Mouse (Mus musculus) intestine, embryonic 14.5 days (tissue): Measurements from ENCODE around the gene Slc29a1. TPM values are rescaled to one million over a fixed set of nuclear protein-coding genes. Genes with fewer than 3 reads are reported as not detected.

Experiments used
- ATAC-seq: fragments of 200-750 bp; cut with Nextera tagmentation; replicated peaks from 2 replicates; pipeline ENCODE4 v1.8.0; 2017; ENCODE audit warnings: low read depth, moderate number of reproducible peaks, moderate TSS enrichment, moderate library complexity; ENCODE audit not compliant: low FRiP score, low TSS enrichment
- DNase-seq: peaks from one replicate; pipeline ENCODE4 v3.0.0-alpha.2; 2018; ENCODE audit warnings: low spot score
- H3K27ac ChIP-seq: fragments of 300-500 bp; sonication (generic); 2 replicates; pipeline ENCODE4 v1.5.1; 2014; ENCODE audit warnings: low read depth, mild to moderate bottlenecking, control low read depth
- H3K27me3 ChIP-seq: fragments of 300-500 bp; sonication (generic); replicated peaks from 2 replicates; pipeline ENCODE4 v1.6.1; 2014; ENCODE audit warnings: low read length, control low read depth; ENCODE audit not compliant: control insufficient read depth, insufficient read depth
- H3K36me3 ChIP-seq: fragments of 300-500 bp; sonication (generic); 2 replicates; pipeline ENCODE4 v1.6.1; 2014; ENCODE audit warnings: low read length, control low read depth; ENCODE audit not compliant: control insufficient read depth, insufficient read depth
- H3K4me1 ChIP-seq: fragments of 300-500 bp; sonication (generic); replicated peaks from 2 replicates; pipeline ENCODE4 v1.6.1; 2014; ENCODE audit warnings: low read length, control low read depth, mixed read lengths; ENCODE audit not compliant: control insufficient read depth, insufficient read depth
- H3K4me2 ChIP-seq: fragments of 300-500 bp; sonication (generic); 2 replicates; pipeline ENCODE4 v1.6.1; 2014; ENCODE audit warnings: low read length
- H3K4me3 ChIP-seq: fragments of 300-500 bp; sonication (generic); 2 replicates; pipeline ENCODE4 v1.5.1; 2014; ENCODE audit warnings: low read depth, low read length, control low read depth, mixed read lengths
- H3K9ac ChIP-seq: fragments of 300-500 bp; sonication (generic); 2 replicates; pipeline ENCODE4 v1.6.1; 2014; ENCODE audit warnings: mild to moderate bottlenecking, low read length
- H3K9me3 ChIP-seq: fragments of 300-500 bp; sonication (generic); 2 replicates; pipeline ENCODE4 v1.6.1; 2016; ENCODE audit warnings: low read length, control low read depth; ENCODE audit not compliant: control insufficient read depth
- WGBS: fragments of 180-500 bp; shearing (Covaris S2); extraction: QIAGEN DNeasy Blood & Tissue Kit; methylation state at CpG from one replicate; pipeline ENCODE4 v1.1.7; 2014; 5-methylcytosine and 5-hydroxymethylcytosine counted together
- polyA plus RNA-seq: library from polyadenylated mRNA; unstranded; fragments of >200 nt; fragmentation: Nextera tagmentation; extraction: Ambion mirVana; gene quantifications from 2 replicates; pipeline ENCODE4 v1.2.1, GENCODE M21; 2014

Gene Slc29a1
- 79.7 and 82.7 TPM in 2 replicates for polyA plus RNA-seq

DNA sequence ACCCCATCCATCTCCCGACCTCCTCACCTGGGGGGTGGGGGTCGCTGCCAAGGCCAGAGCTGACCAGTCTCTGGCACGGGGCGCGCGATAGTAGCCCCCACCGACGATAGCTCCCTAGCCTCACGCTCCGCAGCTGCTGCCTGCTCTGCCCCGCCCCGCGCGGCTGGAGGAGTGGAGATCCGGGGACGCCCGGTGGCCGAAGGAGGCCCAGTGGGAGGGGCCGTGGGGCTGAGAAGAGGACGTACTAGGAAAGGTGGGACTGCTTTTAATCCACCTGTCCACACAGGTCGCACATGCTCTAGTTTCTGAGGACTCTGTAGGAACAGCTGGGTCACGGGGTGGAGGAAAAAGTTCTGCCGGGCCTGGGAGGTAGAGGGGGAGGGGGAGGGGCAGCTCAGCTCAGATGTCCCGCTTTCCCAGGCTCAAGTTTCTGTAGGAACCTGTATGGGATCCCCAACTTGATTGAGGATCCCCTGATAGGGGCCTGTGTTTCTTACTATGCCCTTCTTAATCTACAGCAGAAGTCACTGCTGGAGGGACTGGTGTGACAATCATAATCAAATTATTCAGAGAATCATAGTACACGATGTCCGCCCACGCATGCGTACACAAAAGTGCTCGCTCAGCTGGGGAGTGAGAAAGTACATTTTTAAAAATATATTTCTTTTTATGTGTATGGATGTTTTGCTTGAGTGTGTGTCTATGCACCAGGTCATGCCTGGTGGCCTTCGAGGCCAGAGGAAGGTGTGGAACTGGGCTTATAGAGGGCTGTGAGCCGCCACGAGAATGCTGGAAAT is at the start of gene Slc29a1:
Gene Slc29a1, minus strand, starts transcription at position 161 of the 797 bp plus-strand sequence.
- peak within 1 kb of the TSS; percentile 23 for H3K4me3 ChIP-seq
- peak within 1 kb of the TSS; percentile 61 for H3K4me2 ChIP-seq
- peaks cover 4% of the 10 kb centered on the region; the same call in 1 of the 2 replicates for H3K27me3 ChIP-seq
- peak within 1 kb of the TSS; percentile 29; the same call in 1 of the 2 replicates for H3K9ac ChIP-seq
- peaks cover 48% of the 10 kb centered on the region for H3K4me1 ChIP-seq
- DNase-seq (peak; percentile 77), ATAC-seq (peak; percentile 56)
- 19% methylated on average over 32 of the region's 32 CpGs for WGBS
- no peak within 1 kb of the TSS; the same call in 1 of the 2 replicates for H3K27ac ChIP-seq
- no peaks in the 10 kb centered on the region for H3K9me3 ChIP-seq
- H3K36me3 ChIP-seq: no peaks in the 10 kb centered on the region

DNA sequence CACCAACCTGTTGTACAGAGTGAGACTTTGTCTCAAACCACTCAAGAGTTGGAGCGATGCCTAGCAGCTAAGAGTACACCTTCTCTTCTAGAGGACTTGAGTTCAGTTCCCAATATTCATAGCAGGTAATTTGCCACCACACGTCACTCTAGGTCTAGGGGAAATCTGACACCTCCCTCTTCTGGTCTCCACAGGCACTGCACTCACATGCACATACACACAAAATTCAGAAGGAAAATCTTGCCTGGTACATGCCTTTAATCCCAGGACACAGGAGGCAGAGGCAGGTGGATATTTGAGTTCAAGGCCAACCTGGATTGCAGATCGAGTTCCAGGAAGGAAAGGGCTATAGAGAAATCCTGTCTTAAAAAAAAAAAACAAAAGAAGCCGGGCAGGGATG is 44.8 kb upstream of the Slc29a1 start:
- Histone ChIP-seq H3K9me3 (no peaks in the 10 kb centered on the region), H3K4me1 (no peaks in the 10 kb centered on the region), H3K27ac (no peak overlapping the region), H3K4me2 (no peak overlapping the region), H3K9ac (no peak overlapping the region), H3K27me3 (no peaks in the 10 kb centered on the region), H3K36me3 (no peaks in the 10 kb centered on the region), H3K4me3 (no peak overlapping the region)
- DNase-seq (no peak), ATAC-seq (no peak)
- 91% methylated on average over 4 of the region's 4 CpGs for WGBS

DNA sequence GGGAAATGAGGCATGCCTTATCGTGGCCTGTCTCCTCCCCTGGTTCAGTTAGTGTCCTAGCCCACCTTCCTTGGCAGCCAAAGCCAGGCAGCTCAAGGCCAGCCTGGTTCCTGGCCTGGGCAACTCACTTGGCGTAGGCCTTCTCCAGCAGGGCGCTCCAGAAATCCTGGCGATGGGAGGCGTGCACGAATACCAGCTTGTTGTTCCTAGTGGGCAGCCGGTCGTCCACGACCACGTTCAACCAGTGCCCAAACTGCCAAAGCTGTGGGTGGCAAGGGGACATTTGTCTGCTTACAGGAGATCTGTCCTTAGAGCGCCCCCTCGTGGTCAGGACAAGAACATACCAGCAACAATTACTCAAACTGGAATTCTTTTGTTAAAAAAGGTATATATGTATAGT is 43.3 kb upstream of the Slc29a1 start:
- Histone ChIP-seq H3K27ac (no peak overlapping the region), H3K9ac (no peak overlapping the region), H3K9me3 (no peaks in the 10 kb centered on the region), H3K4me3 (no peak overlapping the region), H3K4me2 (no peak overlapping the region), H3K4me1 (no peaks in the 10 kb centered on the region), H3K27me3 (no peaks in the 10 kb centered on the region), H3K36me3 (no peaks in the 10 kb centered on the region)
- ATAC-seq (0 out of 2 replicates have a peak, but pooled peaks have one; percentile 15), DNase-seq (peak; percentile 84)
- 25% methylated on average over 12 of the region's 12 CpGs for WGBS

DNA sequence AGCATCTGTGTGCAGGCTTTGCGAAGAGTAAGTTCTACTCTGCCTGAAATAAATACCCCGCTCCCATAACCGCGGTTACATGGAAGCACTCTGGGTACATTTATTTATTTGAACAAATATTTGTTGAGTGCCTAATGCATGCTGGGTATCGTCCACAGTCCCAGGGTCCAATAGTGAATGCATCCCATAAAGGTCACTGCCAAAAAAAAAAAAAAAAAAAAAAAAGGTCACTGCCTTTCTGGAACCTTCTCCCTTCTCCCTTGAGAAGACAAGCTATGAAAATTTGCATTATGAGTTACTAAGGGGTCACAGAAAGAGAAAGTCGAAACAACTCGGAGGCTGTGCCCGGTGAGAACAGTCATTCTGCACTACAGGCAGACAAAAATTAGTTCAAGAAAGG is 42.6 kb upstream of the Slc29a1 start:
- Histone ChIP-seq H3K27ac (no peak overlapping the region), H3K4me2 (no peak overlapping the region), H3K4me1 (no peaks in the 10 kb centered on the region), H3K4me3 (no peak overlapping the region), H3K9me3 (no peaks in the 10 kb centered on the region), H3K36me3 (no peaks in the 10 kb centered on the region), H3K27me3 (no peaks in the 10 kb centered on the region), H3K9ac (no peak overlapping the region)
- ATAC-seq: no peak
- no peak for DNase-seq
- 83% methylated on average over 8 of the region's 8 CpGs for WGBS

DNA sequence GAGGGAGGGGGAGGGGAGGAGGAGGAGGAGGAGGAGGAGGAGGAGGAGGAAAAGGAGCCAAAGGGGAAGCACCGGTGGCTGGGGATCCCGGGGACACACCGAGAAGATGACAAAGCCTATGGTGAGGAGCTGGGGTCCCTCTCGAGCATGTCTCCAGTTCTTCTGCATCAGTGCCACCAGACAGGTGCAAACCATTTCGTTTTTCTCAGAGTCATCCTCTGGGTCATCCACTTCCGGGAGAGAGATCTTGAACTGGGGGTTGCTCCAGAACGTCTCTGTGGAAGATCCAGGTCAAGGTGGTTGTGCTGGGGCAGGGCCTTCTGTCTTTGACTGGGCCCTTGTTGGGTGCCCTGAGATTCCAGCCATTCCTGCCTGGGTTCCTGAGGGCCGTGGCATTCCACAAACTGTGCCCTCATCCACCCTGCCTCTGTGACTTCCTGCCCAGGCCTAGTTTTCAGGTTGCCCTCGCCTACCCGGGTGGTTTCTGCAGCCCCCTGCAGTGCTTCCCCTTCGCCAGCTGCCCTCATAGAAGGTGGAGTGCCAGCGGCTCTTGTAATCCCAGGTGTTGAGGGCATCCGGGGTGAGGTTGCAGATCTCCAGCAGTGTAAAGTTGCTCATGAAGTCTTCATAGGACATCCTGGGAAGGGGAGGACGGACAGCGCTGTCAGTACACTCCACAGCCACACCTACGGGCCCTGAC is 39.3 kb upstream of the Slc29a1 start:
- Histone ChIP-seq H3K4me1 (no peaks in the 10 kb centered on the region), H3K36me3 (no peaks in the 10 kb centered on the region), H3K4me2 (no peak overlapping the region), H3K9me3 (no peaks in the 10 kb centered on the region), H3K9ac (no peak overlapping the region), H3K4me3 (no peak overlapping the region), H3K27ac (no peak overlapping the region), H3K27me3 (no peaks in the 10 kb centered on the region)
- ATAC-seq (no peak), DNase-seq (no peak)
- 78% methylated on average over 16 of the region's 16 CpGs for WGBS

DNA sequence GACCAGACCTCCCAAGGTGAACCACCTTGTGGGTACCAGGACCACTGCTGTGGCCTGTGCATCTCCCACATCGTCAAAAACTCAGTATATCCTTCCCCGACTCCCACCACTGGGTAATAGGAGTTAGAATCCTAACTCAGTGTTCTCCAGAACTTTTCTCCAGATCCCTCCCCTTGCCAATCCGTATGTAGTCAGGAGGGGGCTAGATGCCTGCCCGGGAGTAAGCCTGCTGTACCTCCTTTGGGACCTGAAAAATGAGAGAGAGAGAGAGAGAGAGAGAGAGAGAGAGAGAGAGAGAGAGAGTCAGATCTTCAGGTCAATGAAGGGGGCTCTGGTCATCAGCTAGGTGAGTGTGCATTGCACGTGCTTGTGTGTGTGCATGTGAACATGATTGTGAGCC is 34.6 kb upstream of the Slc29a1 start:
- no peaks in the 10 kb centered on the region for H3K9me3 ChIP-seq
- DNase-seq: no peak
- H3K27ac ChIP-seq: no peak overlapping the region
- H3K36me3 ChIP-seq: no peaks in the 10 kb centered on the region
- H3K4me3 ChIP-seq: no peak overlapping the region
- no peak for ATAC-seq
- H3K9ac ChIP-seq: no peak overlapping the region
- 77% methylated on average over 5 of the region's 5 CpGs for WGBS
- no peak overlapping the region for H3K4me2 ChIP-seq
- H3K27me3 ChIP-seq: no peaks in the 10 kb centered on the region
- peaks cover 16% of the 10 kb centered on the region for H3K4me1 ChIP-seq

DNA sequence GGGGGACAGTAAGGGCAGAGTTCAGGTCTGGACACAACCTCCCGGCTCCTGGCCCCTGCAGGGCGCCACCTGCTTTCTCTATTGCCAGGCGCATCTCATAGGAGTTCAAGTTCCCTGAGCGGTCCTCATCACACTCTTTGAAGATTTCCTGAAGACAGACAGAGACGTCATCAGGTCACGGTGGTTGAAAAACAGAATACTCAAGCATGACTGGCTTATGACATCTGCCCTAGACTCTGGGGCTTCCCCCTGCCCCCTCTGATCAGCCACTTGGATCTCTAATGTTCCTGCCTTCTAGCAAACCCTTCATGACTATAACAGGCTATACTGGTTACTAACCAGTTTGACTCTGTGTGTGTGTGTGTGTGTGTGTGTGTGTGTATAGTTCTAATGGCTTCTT is 32.5 kb upstream of the Slc29a1 start:
- WGBS: 78% methylated on average over 6 of the region's 6 CpGs
- H3K4me2 ChIP-seq: no peak overlapping the region
- H3K9ac ChIP-seq: no peak overlapping the region
- no peak overlapping the region for H3K4me3 ChIP-seq
- H3K36me3 ChIP-seq: no peaks in the 10 kb centered on the region
- H3K9me3 ChIP-seq: no peaks in the 10 kb centered on the region
- H3K4me1 ChIP-seq: peaks cover 16% of the 10 kb centered on the region
- H3K27me3 ChIP-seq: no peaks in the 10 kb centered on the region
- DNase-seq (no peak), ATAC-seq (no peak)
- no peak overlapping the region for H3K27ac ChIP-seq

DNA sequence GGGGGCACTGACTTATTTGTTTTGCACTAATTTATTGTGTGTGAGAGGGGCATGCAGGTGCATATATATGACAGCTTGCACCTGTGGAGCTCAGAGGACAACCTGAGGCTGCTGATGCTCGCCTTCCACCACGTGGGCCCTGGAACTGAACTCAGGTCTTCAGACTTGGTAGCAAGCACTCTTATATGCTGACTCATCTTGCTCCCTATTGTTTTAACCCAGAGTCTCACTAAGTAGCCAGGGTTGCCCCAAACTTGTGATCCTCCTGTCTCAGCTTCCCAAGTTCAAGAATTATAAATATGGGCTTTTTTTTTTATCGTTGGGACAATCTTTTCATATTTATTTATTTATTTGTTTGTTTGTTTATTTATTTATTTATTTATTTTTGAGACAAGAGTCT is 31.6 kb upstream of the Slc29a1 start:
- H3K27me3 ChIP-seq: no peaks in the 10 kb centered on the region
- DNase-seq (no peak), ATAC-seq (no peak)
- H3K4me1 ChIP-seq: peaks cover 19% of the 10 kb centered on the region
- no peak overlapping the region for H3K27ac ChIP-seq
- H3K4me2 ChIP-seq: no peak overlapping the region; the same call in 1 of the 2 replicates
- H3K4me3 ChIP-seq: no peak overlapping the region
- WGBS: 56% methylated on average over 3 of the region's 3 CpGs
- H3K9me3 ChIP-seq: no peaks in the 10 kb centered on the region
- no peaks in the 10 kb centered on the region for H3K36me3 ChIP-seq
- H3K9ac ChIP-seq: no peak overlapping the region
